Mouse (Mus musculus) midbrain, embryonic 13.5 days (tissue): ENCODE measurements at regions not wholly inside any gene's neighbourhood (a gene's known extent, or its start where the extent isn't known, plus 50 kb on each side); places are given as distances from the start of the nearest gene placed in this dataset.
"Not testable (repeated sequence)": the region's sequence is repeated elsewhere in the genome, so short reads cannot be mapped to it uniquely, and the experiment has no call there.

Source experiments
- ATAC-seq: fragments of 200-750 bp; cut with Nextera tagmentation; 2 replicates; pipeline ENCODE4 v1.8.0; 2017; ENCODE audit warnings: mild to moderate bottlenecking, moderate TSS enrichment, moderate library complexity
- H3K27ac ChIP-seq: fragments of 300-500 bp; sonication (generic); 2 replicates; pipeline ENCODE4 v1.5.1; 2015; ENCODE audit warnings: inconsistent platforms, mild to moderate bottlenecking, moderate library complexity
- H3K27me3 ChIP-seq: fragments of 300-500 bp; sonication (generic); 2 replicates; pipeline ENCODE4 v1.6.1; 2015; ENCODE audit warnings: mild to moderate bottlenecking, inconsistent platforms
- H3K36me3 ChIP-seq: fragments of 300-500 bp; sonication (generic); 2 replicates; pipeline ENCODE4 v1.6.1; 2015; ENCODE audit warnings: mild to moderate bottlenecking, inconsistent platforms
- H3K4me1 ChIP-seq: fragments of 300-500 bp; sonication (generic); replicated peaks from 2 replicates; pipeline ENCODE4 v1.6.1; 2015; ENCODE audit warnings: inconsistent platforms
- H3K4me2 ChIP-seq: fragments of 300-500 bp; sonication (generic); replicated peaks from 2 replicates; pipeline ENCODE4 v1.6.1; 2015; ENCODE audit warnings: moderate library complexity, mild to moderate bottlenecking, inconsistent platforms
- H3K4me3 ChIP-seq: fragments of 300-500 bp; sonication (generic); replicated peaks from 2 replicates; pipeline ENCODE4 v1.5.1; 2015; ENCODE audit warnings: mild to moderate bottlenecking, inconsistent platforms
- H3K9ac ChIP-seq: fragments of 300-500 bp; sonication (generic); replicated peaks from 2 replicates; pipeline ENCODE4 v1.6.1; 2015; ENCODE audit warnings: mild to moderate bottlenecking, inconsistent platforms
- H3K9me3 ChIP-seq: fragments of 300-500 bp; sonication (generic); 2 replicates; pipeline ENCODE4 v1.6.1; 2016; ENCODE audit warnings: mild to moderate bottlenecking, inconsistent platforms
- WGBS: fragments of 180-500 bp; shearing (Covaris S2); methylation state at CpG from one replicate; pipeline ENCODE4 v1.1.7; 2015; 5-methylcytosine and 5-hydroxymethylcytosine counted together

DNA sequence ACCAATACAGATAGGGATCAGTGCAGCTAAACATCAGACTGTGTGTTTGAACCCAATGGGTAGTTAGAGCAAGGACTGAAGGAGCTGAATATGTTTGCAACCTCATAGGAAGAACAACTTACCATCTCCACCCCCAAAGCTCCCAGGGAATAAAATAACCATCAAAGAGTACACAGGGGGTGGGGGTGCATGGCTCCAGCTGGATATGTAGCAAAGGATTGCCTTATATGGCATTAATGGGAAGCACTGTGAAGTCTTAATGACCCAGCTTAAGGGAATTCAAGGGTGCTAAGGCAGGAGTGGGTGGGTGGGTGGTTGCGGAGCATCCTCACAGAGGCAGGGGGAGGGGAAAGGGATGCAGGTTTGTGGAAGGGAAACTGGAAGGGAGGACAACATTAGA is 404.0 kb upstream of the Gm12887 start:
- H3K27me3 ChIP-seq = no peaks in the 10 kb centered on the region
- H3K9ac ChIP-seq = no peak overlapping the region
- H3K4me2 ChIP-seq = no peak overlapping the region
- H3K9me3 ChIP-seq = peaks cover 63% of the 10 kb centered on the region
- WGBS = 89% methylated on average over 1 of the region's 1 CpGs
- no peaks in the 10 kb centered on the region for H3K4me1 ChIP-seq
- ATAC-seq = no peak
- no peaks in the 10 kb centered on the region for H3K36me3 ChIP-seq
- no peak overlapping the region for H3K4me3 ChIP-seq
- no peak overlapping the region for H3K27ac ChIP-seq

DNA sequence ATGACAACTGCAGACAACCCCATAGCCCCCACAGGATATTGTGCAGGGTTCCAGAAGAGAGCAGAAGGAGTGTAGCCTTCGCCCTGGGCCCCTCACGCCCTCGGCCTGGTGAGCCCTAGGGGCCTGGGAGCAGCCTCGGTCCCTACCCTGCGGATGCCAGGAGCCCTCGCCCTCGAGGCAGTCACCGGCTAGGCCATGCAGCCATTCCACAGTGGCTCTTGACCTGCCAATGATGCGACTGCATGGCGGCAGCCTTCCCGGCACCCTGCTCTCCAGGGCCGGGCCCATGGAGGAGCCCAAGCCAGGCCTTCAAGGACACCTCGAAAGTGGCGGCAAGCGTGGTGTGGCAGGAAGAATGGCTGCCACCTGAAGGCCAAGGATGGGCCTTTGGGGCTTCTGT is 401.0 kb upstream of the Gm12887 start:
- H3K27ac ChIP-seq = no peak overlapping the region
- H3K4me1 ChIP-seq = no peaks in the 10 kb centered on the region
- peaks cover 78% of the 10 kb centered on the region for H3K9me3 ChIP-seq
- no peaks in the 10 kb centered on the region for H3K27me3 ChIP-seq
- no peak overlapping the region for H3K9ac ChIP-seq
- no peak overlapping the region for H3K4me2 ChIP-seq
- no peak overlapping the region for H3K4me3 ChIP-seq
- H3K36me3 ChIP-seq = no peaks in the 10 kb centered on the region
- WGBS = 89% methylated on average over 15 of the region's 15 CpGs
- ATAC-seq = peak; percentile 78

DNA sequence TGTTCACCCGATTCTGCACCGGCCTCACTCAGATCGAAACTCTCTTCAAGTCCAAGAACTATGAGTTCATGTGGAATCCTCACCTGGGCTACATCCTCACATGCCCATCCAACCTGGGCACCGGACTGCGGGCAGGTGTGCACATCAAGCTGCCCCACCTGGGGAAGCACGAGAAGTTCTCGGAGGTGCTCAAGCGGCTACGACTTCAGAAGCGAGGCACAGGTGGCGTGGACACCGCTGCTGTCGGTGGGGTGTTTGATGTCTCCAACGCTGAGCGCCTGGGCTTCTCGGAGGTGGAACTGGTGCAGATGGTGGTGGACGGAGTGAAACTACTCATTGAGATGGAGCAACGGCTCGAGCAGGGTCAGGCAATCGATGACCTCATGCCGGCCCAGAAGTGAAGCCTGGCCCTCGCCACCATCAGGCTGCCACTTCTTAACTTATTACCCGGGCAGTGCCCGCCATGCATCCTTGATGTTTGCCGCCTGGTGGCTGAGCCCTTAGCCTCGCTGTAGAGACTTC is 387.1 kb upstream of the Gm12887 start:
- 96% methylated on average over 26 of the region's 26 CpGs for WGBS
- H3K9ac ChIP-seq, H3K27me3 ChIP-seq, H3K4me1 ChIP-seq, H3K27ac ChIP-seq, H3K4me2 ChIP-seq, H3K36me3 ChIP-seq, H3K4me3 ChIP-seq: not testable (repeated sequence)
- 0 out of 2 replicates have a peak, but pooled peaks have one; percentile 34 for ATAC-seq
- H3K9me3 ChIP-seq = peaks cover 63% of the 10 kb centered on the region

DNA sequence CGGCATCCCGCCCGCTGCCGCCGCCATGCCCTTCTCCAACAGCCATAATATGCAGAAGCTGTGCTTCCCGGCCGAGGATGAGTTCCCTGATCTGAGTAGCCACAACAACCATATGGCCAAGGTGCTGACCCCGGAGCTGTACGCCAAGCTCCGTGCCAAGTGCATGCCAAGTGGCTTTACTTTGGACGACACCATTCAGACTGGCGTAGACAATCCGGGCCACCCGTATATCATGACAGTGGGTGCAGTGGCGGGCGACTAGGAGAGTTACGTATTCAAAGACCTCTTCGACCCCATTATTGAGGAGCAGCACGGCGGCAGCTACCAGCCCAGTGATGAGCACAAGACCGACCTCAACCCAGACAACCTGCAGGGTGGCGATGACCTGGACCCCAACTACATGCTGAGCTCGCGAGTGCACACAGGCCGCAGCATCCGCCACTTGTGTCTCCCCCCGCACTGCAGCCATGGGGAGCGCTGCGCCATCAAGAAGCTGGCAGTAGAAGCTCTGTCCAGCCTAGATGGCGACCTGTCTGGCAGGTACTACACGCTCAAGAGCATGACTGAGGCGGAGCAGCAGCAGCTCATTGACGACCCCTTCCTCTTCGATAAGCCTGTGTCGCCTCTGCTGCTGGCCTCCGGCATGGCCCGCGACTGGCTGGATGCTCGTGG is 386.4 kb upstream of the Gm12887 start:
- ATAC-seq = peak; percentile 30; the same call in 1 of the 2 replicates
- Histone ChIP-seq H3K36me3 (no peaks in the 10 kb centered on the region), H3K4me2 (no peak overlapping the region), H3K4me3 (no peak overlapping the region), H3K27me3 (no peaks in the 10 kb centered on the region), H3K9me3 (peaks cover 63% of the 10 kb centered on the region), H3K27ac (no peak overlapping the region), H3K4me1 (no peaks in the 10 kb centered on the region), H3K9ac (no peak overlapping the region)
- 94% methylated on average over 39 of the region's 39 CpGs for WGBS

DNA sequence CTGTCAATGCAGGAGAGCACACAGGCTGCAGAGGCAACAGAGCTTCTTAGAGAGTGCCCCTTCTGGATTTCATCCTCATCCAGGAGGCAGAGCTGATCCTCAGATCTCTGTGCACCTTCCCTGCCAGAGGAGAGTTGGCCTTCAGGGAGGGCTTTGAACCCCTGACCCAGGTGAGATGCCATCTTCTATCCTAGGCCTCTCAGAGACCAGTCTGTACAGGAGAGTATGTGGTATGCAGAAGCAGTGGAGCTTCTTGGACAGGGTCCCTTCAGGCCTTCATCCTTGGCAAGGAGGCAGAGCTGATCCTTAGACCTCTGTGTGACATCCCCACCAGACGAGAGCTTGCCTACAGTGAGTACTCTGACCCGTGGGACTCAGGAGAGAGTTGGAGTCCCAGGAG is 364.8 kb upstream of the Gm12887 start:
- 78% methylated on average over 2 of the region's 2 CpGs for WGBS

DNA sequence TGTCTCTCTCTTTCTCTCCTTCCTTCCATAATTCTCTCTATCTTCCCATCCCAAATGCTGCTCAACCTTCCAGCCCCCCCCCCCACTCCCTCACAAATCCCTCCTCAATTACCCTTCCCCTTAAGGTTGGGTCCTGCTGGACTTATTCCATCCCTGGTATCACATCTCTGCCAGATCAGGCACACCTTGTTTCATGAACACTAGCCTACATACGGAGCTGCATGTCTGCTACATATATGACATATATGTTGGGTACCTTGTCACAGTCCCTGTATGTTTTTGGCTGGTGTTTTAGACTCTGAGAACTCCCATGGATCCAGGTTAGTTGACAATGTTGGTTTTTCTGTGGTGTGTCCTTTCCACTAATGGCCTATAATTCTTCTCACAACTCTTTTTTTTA is 363.5 kb upstream of the Gm12887 start:
- H3K9me3 ChIP-seq = peaks cover 52% of the 10 kb centered on the region
- no peak overlapping the region for H3K4me3 ChIP-seq
- H3K36me3 ChIP-seq = no peaks in the 10 kb centered on the region
- H3K4me2 ChIP-seq = no peak overlapping the region
- no peaks in the 10 kb centered on the region for H3K27me3 ChIP-seq
- H3K4me1 ChIP-seq = no peaks in the 10 kb centered on the region
- H3K27ac ChIP-seq = no peak overlapping the region
- WGBS = 71% methylated on average over 1 of the region's 1 CpGs
- no peak overlapping the region for H3K9ac ChIP-seq
- no peak for ATAC-seq

More for the DNA sequence above, 364.8 kb upstream of the Gm12887 start:
- no peak overlapping the region for H3K4me3 ChIP-seq
- H3K9me3 ChIP-seq = peaks cover 52% of the 10 kb centered on the region
- ATAC-seq = no peak
- no peak overlapping the region for H3K4me2 ChIP-seq
- H3K4me1 ChIP-seq = no peaks in the 10 kb centered on the region
- no peak overlapping the region for H3K27ac ChIP-seq
- no peak overlapping the region for H3K9ac ChIP-seq
- no peaks in the 10 kb centered on the region for H3K36me3 ChIP-seq
- H3K27me3 ChIP-seq = no peaks in the 10 kb centered on the region

DNA sequence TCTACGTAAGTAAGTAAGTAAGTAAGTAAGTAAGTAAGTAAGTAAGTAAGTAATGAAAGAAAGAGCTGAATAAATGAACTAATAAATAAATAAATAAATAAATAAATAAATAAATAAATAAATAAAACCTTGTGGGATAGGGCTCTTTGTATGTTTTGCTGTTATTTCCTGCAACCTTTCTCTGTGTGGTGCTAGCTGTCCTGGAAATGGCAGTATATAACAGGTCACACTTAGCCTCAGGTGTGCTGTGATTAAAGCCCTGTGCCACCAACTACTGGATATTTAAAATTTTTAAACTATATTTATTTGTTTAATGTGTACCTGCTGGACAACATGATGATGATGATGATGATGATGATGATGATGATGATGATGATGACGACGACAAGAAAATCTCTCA is 353.9 kb upstream of the Gm12887 start:
- Histone ChIP-seq H3K4me2 (no peak overlapping the region), H3K4me3 (no peak overlapping the region), H3K9ac (no peak overlapping the region), H3K27me3 (no peaks in the 10 kb centered on the region), H3K27ac (no peak overlapping the region), H3K36me3 (no peaks in the 10 kb centered on the region), H3K9me3 (peaks cover 21% of the 10 kb centered on the region), H3K4me1 (no peaks in the 10 kb centered on the region)
- ATAC-seq = no peak
- WGBS = 82% methylated on average over 3 of the region's 3 CpGs
